Mouse (Mus musculus): ENCODE data around the gene Dennd1a.

Gene Dennd1a

DNA sequence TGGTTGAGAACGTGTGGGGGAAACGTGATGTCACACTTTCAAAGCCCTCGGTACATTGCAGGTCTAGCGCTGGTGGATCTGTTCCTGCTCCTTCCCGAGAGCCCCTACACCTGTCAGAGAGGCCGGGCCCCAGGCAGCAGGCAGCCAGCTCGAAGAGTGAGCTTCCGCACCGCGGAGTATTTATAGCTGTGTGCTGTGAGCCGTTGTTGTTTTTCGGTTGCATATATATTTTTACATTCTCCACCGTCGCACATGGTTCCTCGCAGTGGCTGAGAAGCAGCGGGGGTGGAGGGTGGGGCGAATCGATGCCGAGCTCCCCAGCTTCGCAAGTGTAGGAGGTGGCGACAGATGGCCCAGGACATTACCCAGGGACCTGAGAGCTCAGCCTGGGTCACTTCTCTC, 522.1 kb downstream of the Dennd1a start:
- DNase-seq, result no peak

DNA sequence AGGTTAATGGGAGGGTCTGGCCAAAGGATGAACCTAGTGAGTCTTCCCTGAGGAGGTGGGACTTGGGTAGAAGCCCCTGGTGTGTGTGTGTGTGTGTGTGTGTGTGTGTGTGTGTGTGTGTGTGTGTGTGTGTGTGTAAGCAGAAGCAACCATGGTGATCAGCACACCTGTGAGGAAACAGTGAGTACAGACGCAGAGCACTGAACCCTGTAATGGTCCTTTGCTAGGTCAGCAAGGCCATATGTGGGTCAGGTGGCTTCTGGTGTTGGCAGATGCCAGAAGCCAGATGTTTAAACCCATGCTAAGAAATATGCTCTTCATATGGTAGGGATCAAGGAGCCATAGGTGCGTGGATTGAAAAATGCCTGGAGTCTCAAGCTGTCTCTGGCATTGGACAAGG, 522.7 kb downstream of the Dennd1a start:
- no peak for DNase-seq

DNA sequence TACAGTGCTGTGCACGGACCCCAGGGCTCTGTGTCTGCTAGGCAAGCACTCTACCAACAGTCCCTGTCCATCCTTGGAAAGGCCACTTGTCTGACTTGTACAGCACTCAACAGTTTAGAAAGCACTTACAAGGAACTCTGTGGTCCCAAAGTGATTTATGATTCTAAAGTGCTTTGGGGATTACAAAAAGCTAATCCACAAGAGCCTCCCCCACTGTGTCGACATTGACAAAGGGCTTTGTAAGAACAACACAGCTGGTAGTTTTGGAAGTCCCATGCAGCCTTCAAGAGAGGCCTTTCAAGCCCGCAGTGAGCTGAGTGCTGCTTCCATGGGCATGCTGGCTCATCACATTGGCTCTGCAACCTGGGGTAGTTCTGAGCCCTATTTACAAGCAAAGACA, 523.6 kb downstream of the Dennd1a start:
- no peak for DNase-seq

DNA sequence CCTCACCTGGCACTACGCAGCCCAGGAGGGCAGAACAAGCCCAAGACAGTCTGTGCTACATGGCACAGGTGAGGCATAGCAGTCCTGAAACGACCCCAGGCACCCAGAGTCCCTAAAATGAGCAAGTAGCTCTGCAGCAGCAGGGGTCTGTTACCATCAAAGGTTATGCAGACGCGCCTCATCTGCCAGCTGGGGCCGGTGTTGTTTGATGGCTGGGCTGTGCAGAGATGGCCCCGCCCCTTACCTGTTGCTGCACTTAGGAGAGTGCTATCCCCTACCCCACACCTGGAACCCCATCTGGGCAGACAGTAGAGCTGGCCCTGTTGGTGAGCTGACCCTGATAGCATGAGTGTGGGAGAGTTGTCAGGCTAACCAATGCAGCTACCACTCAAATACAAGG, 526.6 kb downstream of the Dennd1a start:
- no peak for DNase-seq

DNA sequence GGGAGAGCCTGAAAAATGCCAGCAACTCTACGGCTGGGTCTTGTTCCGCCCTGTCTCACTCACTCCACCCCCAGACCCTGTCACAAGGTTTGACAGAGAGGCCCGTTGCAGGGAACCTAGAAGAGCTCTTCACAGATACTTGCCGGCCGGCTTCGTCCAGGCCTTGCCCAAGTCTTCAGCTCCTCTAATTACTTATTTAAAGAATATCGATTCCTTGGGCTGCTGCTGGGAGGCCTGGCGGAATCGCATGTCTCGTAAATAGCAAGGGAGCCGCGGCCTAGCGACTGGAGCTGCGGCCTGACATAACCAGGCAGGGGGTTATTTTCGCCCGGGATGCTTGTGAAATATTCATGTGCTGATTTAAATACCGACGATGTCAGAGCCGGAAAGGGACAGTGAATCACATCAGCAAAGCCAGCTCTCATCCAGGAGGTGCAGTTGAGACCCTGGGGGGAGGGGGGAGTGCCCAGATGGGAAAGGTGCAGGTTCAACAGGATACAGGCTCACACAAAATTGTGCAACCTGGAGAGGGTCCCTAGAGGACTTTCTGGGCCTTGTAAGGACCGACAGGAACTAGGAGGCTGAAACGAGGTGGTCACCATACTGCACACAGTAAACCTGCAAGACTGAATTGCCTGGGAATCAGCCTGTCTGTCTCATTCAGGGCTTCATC, 528.7 kb downstream of the Dennd1a start:
- DNase-seq, result peak; percentile 56

DNA sequence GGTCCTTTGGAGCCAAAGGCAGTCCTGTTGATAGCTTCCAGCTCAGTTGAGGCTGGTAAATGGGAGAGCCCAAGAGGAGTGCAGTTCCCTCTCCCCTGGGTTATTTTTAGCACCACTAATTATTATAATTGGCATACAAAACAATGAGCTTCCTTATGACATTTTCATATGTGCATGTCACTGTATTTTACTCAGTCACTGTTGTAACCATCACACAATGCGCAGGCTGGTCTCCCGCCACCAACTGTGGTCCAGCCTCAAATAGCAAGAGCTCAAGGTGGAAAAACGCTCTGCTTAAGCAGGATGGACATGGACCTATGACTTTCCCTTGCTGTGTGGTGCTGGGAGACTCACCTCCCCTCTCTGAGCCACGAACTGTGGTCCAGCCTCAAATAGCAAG, 529.4 kb downstream of the Dennd1a start:
- no peak for DNase-seq

DNA sequence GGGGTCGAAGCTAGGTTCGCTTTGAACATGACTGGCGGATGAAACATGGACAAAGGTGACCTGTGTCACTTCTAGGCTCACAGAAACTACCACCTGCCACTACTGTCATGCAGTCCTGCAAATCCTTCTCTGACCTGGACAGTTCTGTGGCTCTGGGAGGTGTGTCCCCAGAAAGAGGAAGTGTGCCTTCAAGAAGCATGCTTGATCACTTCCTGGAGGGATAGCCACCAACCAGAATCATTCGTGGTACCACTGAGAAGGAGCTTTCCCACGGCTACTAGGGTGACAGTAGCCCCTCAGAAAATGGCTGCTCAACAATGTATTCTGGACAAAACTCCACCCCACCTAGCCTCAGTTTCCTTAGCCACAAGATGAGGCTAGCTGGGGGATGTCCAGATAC, 530.2 kb downstream of the Dennd1a start:
- no peak for DNase-seq

DNA sequence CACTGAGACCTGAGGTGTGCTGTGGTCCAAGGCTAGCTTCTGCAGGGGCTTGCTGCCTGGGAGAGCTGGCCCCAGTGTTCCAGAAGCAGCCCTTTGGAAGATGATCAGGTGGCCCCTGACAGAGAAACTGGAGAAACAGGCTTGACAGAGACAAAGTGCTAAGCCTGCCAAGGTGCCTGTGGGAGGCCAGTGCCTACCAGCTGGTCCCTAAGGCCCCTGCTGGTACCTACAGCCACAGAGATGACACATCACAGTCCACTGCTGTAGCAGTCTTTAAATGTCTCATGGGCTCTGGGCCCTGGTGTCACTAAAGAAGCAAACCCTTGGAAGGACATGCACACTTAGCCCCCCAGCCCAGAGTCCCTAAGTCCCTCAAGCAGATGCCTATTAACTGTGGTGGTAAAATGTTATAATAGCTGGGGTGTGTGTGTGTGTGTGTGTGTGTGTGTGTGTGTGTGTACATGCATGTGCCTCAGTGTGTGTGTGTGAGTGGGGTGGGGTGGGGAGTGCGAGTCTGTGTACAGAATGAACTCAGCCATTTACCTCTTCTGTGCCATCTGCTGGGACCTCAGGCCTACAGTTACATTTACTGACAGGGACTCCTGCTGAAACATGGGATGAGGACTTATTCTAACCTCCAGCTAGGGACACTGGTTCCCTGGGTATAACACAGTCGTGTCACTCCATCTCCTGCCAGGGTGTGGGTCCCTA, 530.8 kb downstream of the Dennd1a start:
- no peak for DNase-seq

DNA sequence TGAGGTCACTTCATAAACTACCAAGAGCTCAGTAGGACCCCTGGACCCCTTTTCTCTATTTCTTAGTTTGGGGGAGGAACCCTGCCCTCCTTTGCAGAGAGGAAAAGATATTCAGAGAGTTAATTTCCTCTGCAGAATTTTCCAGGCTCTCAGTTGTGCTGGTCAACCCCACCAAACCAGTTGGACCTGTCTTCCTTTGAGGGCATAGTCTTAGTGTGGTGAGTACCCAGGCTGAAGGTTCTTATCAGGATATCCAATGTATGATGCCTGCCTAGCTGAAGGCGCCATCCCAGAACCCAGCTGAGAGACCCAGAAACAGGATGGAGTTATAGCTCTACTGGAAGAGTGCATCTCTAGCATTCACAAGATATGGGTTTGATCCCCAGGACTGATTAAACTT, 536.1 kb downstream of the Dennd1a start:
- no peak for DNase-seq

DNA sequence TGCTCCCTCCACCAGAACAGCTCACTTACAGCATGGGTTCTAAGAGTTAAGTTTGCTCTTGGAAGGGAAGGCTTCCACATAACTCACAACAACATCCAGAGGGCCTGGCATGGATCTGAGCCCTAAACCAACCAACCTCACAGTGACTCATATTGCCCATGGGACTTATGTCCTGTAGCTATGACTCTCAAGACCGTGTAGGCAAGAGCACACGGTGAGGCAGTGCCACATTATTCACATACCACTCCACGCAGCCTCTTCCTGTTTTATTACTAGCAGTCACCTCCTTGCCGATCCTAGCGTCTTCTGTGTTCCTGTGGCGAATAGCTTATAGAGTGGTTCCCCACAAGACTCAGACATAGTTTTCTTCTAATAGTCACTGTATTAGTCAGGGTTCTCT, 537.9 kb downstream of the Dennd1a start:
- DNase-seq, result no peak

Data from lung, postnatal 10 days (tissue).